Mouse (Mus musculus): ENCODE results near the gene Lhx6.
A peak's percentile ranks its signal among the peaks of the same experiment; 100 is the strongest.

Gene Lhx6

DNA sequence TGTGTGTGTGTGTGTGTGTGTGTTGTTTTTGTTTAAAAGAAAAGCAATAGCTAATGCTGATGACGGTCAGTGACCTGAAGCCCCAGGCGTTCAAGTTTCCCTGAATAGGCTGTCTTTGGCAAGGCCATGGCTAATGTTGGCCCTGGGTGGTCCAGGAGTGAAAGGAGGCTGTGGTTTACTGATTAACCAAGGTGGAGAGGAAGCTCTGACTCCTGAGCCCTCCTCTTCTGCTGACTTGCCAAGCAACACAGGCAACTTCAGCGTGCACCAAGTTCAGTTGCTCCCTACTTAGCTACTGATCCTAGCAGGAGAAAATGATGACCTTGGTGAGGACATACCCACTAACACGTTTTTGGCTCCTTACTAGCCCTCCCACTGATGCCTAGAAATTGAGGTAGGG, 12.5 kb downstream of the Lhx6 start:
- no peak for DNase-seq

DNA sequence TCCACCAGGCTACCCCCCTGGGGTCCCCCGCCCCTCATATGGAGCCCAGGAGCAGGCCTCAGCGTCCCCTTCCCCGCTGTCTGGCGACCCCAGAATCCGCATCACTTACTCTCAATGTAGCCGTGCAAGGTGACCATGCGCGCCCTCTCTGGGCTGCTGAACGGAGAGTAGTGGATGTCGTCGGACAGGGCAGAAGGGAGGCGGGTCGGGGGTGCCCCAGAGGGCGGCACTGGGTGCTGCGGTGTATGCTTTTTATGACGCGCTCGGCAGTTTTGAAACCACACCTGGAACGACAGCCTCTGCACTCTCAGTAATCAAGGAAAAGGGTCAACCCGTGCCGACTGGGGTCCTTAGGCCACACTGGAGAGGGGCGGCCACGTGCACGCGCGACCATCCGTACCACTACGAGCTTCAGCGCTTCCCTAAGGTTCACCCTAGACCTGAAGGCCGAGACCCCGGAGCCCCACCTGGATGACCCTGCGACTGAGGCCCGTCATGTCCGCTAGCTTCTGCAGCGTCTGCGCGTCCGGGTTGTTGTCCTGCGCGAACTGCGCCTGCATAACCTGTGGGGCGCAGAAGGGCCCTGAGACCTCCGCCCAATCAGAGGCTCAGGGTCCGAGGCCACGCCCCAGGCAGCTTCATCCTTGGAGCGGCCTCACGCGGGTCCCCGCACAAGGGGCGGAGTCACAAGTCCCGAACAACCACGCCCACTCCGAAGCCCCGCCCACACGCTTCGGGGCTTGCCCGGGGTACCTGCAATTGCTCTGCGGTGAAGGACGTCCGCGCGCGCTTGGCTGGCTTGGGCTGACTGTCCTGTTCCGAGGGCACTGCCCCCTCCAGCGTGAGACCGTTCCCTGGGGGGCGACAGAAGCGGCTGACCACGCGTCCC, 14.1 kb downstream of the Lhx6 start:
- no peak for DNase-seq

DNA sequence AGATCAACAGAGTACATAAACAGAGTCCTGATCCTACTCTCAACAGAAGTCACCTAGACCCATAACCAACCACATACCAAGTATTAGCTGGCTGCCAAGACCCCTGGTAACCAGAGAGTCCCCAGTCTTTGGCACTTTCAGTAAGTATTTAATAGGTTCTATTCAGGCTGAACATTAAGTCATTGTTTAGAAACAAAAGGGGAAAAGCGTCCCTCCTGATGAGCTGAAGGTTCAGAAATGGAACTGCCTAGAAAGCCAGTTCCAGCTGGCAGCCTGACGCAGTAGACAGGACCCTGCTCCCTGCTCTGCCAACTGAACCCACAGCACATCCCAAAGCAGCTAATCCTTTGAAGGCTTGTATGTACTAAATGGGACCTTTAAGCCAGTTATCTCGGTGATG, 16.0 kb downstream of the Lhx6 start:
- no peak for DNase-seq

DNA sequence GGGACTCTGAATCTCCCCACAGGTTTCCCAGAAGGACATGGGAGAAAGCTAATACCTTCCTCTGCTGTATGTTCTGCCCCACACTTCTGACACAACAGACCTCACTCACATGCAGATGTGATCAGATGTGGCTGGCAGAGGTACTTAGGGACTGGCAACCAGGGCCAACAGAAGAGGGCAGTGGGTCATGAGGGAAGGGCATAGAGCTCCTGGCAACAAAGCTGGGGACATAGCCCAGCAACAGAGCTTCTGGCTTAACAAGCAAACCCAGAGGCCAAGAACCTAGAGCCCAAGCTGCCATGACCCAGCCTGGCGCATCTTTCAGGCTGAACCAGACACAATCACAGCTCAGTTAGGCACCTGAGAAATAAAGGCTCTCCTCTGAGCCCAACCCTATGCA, 20.2 kb downstream of the Lhx6 start:
- DNase-seq = no peak

DNA sequence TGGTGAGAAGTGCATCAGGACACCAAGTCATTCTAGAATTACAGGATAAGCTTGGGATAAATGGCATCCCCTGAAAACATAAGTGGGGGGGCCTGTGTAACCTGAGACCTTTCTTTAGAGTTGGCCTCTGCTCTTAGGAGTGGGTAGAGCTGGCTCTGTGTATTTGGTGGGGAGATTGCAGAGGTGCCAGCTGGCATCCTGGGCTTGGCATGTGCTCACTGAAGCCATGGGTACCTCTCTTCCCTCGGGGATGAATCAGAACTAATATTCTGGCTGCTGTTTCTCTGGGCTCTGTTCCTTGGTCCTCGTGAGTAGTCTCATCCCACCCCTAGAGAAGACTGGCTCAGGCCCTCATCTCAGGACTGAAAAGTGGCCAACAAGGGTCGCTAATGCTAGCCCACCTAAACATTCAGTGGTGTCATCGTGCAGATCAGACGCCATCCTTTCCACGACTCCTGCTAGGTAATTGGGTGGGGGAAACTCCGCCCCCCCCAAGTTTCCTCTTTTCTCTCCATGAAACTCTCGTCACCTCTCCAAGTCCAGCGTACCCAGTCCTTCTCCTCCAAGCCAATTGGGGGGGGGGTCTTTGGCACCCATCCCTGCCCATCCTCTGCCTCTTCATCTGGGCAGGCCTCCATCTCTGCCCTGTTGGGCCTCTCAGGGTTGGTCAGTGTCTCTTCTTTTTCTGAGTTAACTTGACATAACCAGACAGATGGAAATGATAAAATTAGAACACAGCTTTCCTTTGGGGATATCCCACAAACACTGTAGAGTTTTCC, 22.2 kb downstream of the Lhx6 start:
- no peak for DNase-seq

DNA sequence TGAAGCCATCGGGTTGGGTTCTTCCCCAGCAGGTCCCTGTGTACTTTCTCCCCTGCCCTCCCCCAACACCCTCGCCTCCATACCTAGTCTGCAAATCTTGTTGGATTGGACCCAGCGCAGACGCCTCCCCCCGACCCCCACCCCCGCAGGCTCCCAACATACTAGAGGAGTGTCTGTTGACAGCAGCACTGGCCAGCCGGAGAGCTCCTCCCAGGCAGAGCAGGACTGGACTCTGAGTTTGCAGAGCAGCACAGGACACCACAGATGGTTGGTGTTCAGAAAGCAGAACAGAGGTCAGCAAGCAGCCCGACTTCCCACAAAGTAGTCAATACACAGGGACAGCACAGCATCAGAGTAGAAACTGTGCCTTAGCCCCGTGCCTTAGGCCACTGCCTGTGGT, 23.8 kb downstream of the Lhx6 start:
- no peak for DNase-seq

DNA sequence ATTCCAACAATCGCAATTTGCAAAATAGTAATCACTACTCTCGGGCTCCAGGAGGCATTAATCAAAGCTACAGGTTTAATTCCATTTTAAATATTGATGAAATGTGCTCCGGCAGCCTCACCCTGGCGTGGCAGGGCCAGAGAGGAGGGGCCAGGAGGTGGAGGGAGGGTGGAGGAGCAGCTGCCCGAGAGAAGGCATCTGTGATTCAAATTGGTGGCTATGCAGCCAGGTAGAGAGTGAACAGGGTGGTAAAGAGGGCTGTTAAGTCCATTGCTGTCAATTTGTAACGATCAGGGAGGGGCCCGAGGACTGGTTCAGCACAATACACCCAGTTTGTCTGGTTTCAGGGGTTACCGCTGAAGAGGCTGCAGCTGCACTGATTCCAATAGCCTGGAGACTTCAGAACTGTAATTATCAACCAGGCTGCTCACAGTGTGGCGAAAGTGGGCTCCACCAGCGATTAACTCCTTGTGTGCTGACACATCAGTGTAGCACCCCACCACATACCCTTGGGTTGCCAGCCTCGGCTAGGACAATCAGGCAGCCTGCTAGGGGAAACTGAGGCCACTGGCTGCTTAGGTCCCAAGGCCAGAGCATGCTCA, 27.9 kb downstream of the Lhx6 start:
- no peak for DNase-seq

DNA sequence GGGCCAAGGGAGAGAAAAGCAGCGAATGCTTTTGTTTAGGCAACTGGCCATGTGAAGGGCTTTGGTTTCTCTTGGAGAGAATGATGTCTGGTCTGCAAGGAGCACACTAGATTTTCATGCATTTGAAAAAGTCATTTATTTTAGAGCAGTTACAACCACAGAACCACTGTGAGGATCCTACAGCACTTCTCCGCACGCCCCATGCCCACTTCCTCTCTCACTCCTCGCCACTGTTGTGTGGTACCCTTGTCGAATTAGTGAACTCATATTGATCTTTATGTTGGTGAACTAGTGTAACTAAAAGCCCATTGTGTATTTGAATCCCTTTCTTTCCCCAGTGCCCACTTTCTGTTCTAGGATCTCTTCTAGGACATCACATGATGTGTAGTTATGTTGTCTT, 30.0 kb downstream of the Lhx6 start:
- DNase-seq = no peak

DNA sequence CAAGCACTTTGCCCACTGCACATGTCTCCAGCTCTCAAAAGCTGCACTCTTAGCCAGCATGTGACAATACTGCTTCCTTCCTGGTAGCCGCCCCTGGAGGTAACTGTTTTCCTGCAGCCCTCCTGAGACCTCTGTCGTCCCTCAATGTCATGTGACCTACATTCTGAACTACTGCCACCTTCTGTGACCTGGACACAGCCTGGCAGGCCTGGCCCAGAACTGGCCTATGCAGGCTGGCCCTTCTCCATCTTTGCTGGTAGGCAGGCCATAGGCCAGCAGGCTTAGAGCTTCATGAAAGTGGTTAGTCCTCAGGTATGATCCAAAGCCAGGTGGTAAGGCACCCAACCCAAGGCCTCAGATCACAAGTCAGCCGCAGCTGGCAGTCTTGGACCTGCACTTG, 31.4 kb downstream of the Lhx6 start:
- no peak for DNase-seq

DNA sequence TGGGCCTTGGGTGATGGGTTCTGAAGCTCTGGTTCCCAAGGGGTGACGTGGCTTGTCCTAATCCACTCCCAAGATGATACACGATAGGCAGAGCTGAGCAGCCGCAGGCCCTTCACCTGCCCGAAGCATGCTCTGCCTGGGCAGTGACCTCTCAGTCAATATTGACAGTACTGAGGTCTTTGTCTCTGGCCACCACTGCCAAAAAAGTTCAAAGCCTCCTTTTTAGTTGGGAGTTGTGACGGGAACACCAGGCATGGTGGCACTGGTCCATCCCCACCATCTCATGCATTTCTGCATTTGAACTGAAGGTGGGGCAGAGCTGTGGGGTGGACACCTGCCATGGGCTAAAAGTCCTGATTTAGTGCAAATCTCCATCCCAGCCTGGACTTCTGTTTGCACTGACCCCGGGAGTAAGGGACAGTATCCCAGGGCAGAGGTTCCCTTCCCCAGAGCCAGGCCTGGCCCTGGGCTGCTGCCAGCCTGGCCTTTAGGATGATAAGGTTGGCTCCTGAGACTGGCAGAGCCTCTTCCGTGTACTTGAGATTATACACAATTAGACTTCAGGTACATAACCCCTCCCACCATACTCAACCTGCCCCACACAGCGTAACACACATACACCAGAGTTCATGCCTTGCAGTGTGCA, 33.4 kb downstream of the Lhx6 start:
- no peak for DNase-seq

DNA sequence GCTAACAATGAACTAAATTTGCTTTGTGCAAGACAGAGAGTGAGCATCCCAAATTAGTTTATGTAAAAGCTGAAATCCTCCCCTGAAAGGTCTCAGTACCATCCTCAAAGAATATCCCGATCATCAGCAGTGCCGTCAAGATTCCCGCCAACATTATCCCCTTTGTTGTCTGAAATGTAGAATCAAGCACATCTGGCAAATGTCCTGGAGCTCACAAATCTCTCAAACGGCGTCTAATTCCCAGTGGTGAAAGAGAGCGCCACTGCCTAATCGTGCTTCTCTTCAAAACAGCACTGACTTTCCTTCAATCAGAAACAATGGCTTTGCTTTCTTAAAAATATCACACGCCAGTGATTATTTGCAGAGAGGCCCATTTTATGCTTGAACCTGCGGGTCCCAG, 38.1 kb downstream of the Lhx6 start:
- no peak for DNase-seq

DNA sequence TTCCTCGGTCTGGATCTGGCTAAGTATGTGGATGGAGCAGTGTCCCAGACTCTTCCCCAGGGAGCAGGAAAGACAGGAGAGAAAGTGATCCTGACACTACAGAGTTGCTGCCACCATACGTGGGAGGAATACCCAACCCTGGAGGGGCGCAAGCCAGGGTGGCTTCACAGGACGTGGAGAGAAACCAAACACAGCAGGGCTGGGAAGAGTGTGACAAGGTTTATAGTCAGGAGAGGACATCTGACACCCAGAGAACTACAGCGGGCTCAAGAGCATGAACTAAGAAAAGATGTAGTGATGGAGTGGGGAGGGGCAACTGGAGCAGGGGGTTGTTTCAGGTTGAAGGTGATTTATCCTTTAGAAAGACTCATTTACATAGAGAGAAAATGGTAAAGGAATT, 43.8 kb downstream of the Lhx6 start:
- no peak for DNase-seq

DNA sequence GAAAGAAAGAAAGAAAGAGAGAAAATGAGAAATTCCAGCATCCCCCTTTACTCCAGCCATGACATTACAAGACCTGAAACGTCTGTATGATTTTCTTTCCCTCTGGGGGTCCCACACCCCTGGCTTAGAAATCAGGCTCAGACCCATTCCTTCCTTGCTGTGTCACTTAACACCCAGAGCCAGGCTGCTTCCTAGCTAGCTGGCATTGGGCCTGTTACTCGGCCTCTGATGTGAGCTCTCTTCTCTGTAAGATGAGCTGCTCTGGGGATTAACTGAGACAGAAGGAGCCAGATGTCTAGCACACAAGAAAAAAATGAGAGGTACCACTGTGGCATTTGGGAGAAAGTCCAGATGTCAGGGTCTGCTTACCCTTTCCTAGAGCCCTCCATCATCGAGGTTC, 49.0 kb downstream of the Lhx6 start:
- DNase-seq = no peak

DNA sequence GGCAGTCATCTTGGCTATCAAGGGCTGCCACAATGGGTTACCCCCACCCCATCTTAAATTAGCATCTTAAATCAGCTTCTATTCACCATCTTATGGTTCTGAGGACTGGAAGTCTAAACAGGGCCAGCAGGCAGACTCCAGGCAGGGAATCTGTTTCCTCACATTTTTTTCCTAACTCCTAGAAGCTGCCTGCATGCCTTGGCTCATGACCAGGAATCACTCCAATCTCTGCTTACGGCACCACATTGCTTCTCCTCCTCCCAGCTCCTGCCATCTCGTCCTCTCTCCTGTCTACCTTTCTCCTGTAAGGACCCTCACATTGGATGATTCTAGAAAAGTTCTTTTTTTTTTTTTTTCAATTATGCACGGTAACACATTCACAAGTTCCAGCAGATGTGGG, 52.0 kb downstream of the Lhx6 start:
- DNase-seq = no peak

DNA sequence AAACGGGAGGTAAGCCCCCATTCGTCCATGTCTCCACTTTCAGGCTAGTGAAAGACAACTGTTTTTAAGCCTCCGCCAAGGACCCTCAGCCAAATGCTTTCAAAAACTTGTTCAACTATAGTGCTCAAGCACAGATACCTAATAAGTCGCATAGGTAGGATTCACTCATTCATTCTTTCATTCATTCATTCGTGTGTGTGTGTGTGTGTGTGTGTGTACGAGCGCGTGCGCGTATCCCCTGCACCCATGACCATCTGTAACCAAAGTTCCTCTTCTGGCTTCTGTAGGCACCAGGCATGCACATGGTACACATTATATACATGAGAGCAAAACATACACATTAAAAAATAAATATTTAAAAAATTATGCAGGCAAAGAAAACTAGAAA, 55.6 kb downstream of the Lhx6 start:
- no peak for DNase-seq

DNA sequence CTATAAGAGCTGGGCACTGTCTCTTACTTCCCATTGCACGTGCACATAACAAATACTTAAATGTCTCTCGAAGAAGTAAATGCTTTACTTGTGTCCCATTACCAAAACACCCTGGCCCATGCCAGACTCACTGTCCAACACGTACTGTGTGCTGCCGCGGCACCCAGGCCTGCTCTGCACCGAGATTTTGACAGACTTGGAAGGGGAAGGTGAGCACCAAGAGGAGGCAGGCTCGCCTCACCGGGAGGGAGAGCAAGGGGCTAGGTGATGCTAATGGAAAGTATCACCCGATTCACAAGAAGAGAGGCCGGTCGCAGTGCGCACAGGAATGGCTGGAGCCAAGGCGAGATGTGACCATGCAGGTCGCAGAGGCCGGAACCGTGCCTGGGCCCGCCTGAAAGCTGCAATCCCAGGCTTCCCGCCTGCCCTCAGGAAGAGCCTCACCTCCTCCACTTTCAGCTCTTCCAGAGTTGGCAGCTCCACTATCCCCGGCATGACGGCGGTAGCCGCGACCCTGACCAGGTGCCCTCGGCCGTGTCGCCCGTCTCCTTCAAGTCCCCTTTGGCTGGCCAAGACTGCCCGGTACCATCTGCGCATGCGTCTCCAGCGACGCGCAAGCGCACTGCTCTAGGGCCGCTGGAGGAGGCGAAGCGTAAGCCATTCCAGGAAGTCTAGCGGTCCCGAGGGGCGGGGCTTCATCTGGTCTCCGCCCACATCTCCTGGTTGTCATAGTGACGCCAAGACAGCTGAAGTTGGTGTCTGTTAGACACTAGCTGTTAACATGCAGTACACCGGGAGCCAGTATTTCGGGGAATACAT, 56.3 kb downstream of the Lhx6 start, which contains the start of the genes Ndufa8 and Morn5:
TSS of gene Ndufa8 (minus strand) at position 659 of the 819 bp plus-strand sequence.
TSS of gene Morn5 (plus strand) at position 711 of the 819 bp plus-strand sequence.
- DNase-seq = peak; percentile 99

DNA sequence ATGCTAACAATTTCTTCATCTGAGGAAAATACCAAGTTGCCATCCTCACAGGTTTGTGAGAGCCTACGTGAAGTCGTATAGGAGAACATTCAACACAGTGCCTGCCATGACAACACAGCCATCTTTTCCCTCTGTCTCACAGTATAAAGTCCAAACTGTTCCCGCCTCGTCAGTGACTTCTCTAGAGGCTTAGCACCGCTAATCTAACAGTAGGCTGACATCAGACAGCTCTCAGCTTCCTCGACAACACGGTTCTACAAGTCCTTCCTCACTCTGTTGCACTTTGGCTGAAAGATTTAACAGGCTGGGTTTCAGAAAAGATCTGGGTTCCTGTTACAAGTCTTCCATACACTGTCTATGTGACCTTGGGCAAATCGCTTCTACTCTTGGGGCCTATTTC, 57.0 kb downstream of the Lhx6 start:
- DNase-seq = no peak

DNA sequence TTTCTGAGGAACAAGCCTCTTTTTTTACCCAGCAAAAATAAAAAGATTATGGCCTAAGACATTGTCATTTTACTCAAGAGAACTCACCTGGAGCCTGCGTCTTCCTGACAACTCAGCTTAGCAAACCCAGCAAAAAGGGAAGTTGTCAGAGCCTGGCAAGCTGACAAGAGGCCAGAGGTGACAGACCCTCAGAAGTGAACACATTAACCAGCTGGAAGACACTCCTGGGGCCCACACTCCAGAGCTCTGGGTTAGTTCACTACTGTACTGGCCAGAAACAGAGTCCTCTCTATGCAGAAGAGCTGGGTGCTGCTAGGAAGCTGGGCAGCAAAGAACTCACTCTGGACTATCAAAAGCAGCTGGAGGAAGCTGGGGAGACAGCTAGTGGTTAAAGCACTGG, 64.3 kb downstream of the Lhx6 start:
- DNase-seq = no peak

DNA sequence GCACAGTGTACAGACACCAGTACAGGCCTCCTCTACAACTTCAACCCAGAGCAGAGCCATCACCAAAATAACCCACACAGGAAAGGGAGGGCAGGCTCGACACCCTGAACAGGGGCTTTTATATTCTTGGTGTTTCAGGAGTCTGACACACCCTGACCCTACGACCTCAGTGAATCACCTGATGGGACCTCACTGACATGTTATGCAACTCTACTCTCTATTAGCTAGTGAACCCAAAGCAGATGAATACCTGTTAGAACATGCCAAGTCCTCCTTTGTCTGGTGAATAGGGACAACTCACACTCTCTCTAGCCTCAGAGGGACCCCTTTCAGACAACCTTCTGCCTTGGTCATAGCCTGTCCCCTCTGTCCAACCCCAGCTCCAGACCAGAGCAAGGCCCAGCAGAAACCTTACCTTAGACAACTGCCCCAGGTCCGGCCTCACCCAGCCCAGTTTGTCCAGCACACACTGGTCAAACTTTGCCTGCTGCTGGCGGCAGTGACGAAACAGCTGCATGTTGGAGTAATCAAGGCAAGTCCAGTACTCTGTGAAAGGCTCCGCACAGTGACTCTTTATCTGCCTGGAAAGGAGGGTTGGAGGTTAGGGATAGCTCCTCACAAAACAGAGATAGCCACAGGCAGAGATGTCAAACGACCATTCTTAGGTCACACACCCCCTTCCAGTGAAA, 65.8 kb downstream of the Lhx6 start:
- no peak for DNase-seq

DNA sequence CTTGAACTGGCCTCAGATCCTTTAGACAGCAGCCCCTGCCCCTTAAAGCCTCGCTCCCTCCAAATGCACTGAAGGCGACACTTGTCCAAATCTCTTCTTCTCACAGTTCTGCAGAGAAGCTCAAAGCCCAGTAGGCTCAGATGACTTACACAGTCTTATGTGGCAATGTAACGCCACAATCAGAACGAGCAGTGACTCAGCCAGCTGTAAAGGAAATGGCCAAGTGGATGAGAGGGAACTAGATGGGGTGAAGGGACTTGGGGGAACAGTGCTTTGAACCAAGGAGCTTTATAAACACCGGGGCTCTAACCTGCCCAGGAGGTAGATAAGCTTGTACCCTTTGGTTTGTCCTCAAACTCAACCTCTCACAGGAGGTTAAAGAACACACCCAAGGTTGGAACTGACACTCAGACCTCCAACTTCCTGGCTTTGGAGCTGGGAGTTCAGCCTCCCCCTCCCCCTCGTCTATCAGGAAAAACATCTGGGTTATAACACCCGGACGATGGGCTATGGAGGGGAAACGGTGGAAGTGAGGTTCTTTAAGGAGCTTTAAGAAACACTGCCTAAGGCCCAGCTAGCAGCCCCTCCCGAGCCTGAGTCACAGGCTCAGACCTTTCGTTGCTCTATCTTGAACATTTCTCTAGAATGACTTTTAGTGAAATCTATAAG, 69.7 kb downstream of the Lhx6 start:
- no peak for DNase-seq

DNA sequence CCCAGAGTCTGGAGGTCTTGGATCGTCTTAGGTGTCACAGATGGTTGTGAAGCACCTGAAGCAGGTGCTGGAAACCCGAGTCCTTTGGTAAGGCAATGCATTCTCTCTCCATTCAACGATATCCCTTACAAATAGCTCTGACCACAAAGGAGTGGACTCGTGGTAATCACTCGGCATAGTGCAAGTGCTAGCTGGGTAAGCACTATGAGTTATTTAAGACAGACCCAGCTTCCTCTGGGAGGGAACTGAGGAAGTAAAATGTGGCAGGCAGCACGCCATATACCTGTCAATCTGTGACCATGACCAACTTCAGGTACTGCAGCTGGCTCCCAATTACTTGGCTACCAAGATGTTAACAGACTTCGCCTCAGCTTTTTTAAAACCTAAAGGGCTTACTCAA, 70.3 kb downstream of the Lhx6 start:
- no peak for DNase-seq

All from cerebellum, postnatal 36 days (tissue).